Mouse (Mus musculus): ENCODE data around the gene Esyt2. TPM values are rescaled to one million over a fixed set of nuclear protein-coding genes. Genes with fewer than 3 reads are reported as not detected.

The Esyt2 gene
- total and polyA plus RNA-seq, 3 experiments: 7.5 to 27.8 (median 24.6) TPM

- Histone ChIP-seq H3K27ac (no peak overlapping the region), H3K27me3 (ENCODE audit: control insufficient read depth, insufficient read depth, low read length) (no peaks in the 10 kb centered on the region), H3K4me1 (ENCODE audit: control insufficient read depth, insufficient read depth, low read length) (peaks cover 1% of the 10 kb centered on the region; the same call in 1 of the 2 replicates), H3K79me2 (replicated peaks; ENCODE audit: control insufficient read depth, insufficient read depth, low read length) (no peaks in the 10 kb centered on the region), H3K4me3 (no peak overlapping the region), H3K36me3 (ENCODE audit: control insufficient read depth, insufficient read depth, low read length) (no peaks in the 10 kb centered on the region; the same call in 1 of the 2 replicates), H3K9ac (ENCODE audit: low read depth, low read length) (no peak overlapping the region)
- intact Hi-C loops (cut with DNase I): no loop called here
- TF ChIP-seq CTCF (IDR thresholded peaks at IDR 0.05) (no peak), POLR2A (IDR thresholded peaks at IDR 0.05; ENCODE audit: insufficient read depth, low read depth, low read length) (no peak), EP300 (IDR thresholded peaks at IDR 0.05; ENCODE audit: insufficient read depth, low read depth, low read length) (no peak)
- WGBS: 78% methylated on average over 3 of the region's 3 CpGs
- DNase-seq: no peak
Measured at GRCm38 (mm10) chr12:116436125-116436524, 155.1 kb downstream of the Esyt2 start.

- Histone ChIP-seq H3K9ac (ENCODE audit: low read depth, low read length) (no peak overlapping the region), H3K79me2 (replicated peaks; ENCODE audit: control insufficient read depth, insufficient read depth, low read length) (no peaks in the 10 kb centered on the region), H3K36me3 (ENCODE audit: control insufficient read depth, insufficient read depth, low read length) (no peaks in the 10 kb centered on the region; the same call in 1 of the 2 replicates), H3K27me3 (ENCODE audit: control insufficient read depth, insufficient read depth, low read length) (no peaks in the 10 kb centered on the region), H3K4me3 (no peak overlapping the region), H3K4me1 (ENCODE audit: control insufficient read depth, insufficient read depth, low read length) (peaks cover 1% of the 10 kb centered on the region; the same call in 1 of the 2 replicates), H3K27ac (no peak overlapping the region)
- TF ChIP-seq POLR2A (IDR thresholded peaks at IDR 0.05; ENCODE audit: insufficient read depth, low read depth, low read length) (no peak), CTCF (IDR thresholded peaks at IDR 0.05) (no peak), EP300 (IDR thresholded peaks at IDR 0.05; ENCODE audit: insufficient read depth, low read depth, low read length) (no peak)
- intact Hi-C loops (cut with DNase I): no loop called here
- DNase-seq: no peak
- 67% methylated on average over 5 of the region's 5 CpGs for WGBS
Measured at GRCm38 (mm10) chr12:116438591-116438990, 157.6 kb downstream of the Esyt2 start.

Small RNA genes lying within 50 kb of the gene (microRNA-seq; reads per million reads assigned to microRNA genes)
- gene Gm23190: 0 reads per million in 2 experiments

Other genes with a start within 250 kb of the Esyt2 start
- gene Zfp386, start 233.5 kb upstream of the Esyt2 start, total RNA-seq (2021): 10 to 100 TPM; 24.3 to 25.5 TPM
- 10.7 and 21.7 TPM in 2 replicates for gene Zfp386, start 233.5 kb upstream of the Esyt2 start, polyA plus RNA-seq (2012; rRNA removed)
- 1 to 10 TPM in 1 of 2 experiments, under 1 TPM in 1; 0.99 to 2.7 TPM for gene Vipr2, start 203.5 kb upstream of the Esyt2 start, total RNA-seq (2021)
- gene Vipr2, start 203.5 kb upstream of the Esyt2 start, polyA plus RNA-seq (2012; rRNA removed): 1.2 and 1.8 TPM in 2 replicates
- gene Wdr60, start 18.2 kb upstream of the Esyt2 start, total RNA-seq (2021): 1 to 10 TPM; 2.3 to 2.4 TPM
- gene Wdr60, start 18.2 kb upstream of the Esyt2 start, polyA plus RNA-seq (2012; rRNA removed): 1.8 and 2.4 TPM in 2 replicates
- gene Gm11027, start 5.8 kb upstream of the Esyt2 start, total RNA-seq (2021): not detected
- not detected in 2 replicates for gene Gm11027, start 5.8 kb upstream of the Esyt2 start, polyA plus RNA-seq (2012; rRNA removed)
- 1 to 10 TPM; 1.9 to 2.4 TPM for gene Ncapg2, start 124.2 kb downstream of the Esyt2 start, total RNA-seq (2021)
- 0.55 and 1.2 TPM in 2 replicates for gene Ncapg2, start 124.2 kb downstream of the Esyt2 start, polyA plus RNA-seq (2012; rRNA removed)
- under 1 TPM in 1 of 2 experiments, not detected in 1; 0.23 TPM for gene Ptprn2, start 204.5 kb downstream of the Esyt2 start, total RNA-seq (2021)
- gene Ptprn2, start 204.5 kb downstream of the Esyt2 start, polyA plus RNA-seq (2012; rRNA removed): 0.21 and 0.32 TPM in 2 replicates